Mouse (Mus musculus): ENCODE results near the gene Lmod3. TPM values are rescaled to one million over a fixed set of nuclear protein-coding genes. Genes with fewer than 3 reads are reported as not detected.

Lmod3 gene
- polyA plus RNA-seq, 1 experiment from 2014 or later, result 0.42 TPM

GRCm38 (mm10) chr6:97290687-97291086, 38.1 kb upstream of the Lmod3 start:
- peaks cover 40% of the 10 kb centered on the region for H3K4me1 ChIP-seq
- no peaks in the 10 kb centered on the region for H3K27me3 ChIP-seq
- ATAC-seq (ENCODE audit: borderline replicate concordance, extremely low read depth, low FRiP score, low TSS enrichment), result no peak
- H3K4me3 ChIP-seq, result no peak overlapping the region
- no peak overlapping the region for H3K4me2 ChIP-seq
- H3K9ac ChIP-seq, result no peak overlapping the region
- H3K27ac ChIP-seq, result no peak overlapping the region; the same call in 1 of the 2 replicates
- H3K36me3 ChIP-seq, result peaks cover 18% of the 10 kb centered on the region; the same call in 1 of the 2 replicates
- no peaks in the 10 kb centered on the region for H3K9me3 ChIP-seq
- 48% methylated on average over 3 of the region's 3 CpGs for WGBS

GRCm38 (mm10) chr6:97289838-97290237, 37.3 kb upstream of the Lmod3 start:
- ATAC-seq (ENCODE audit: borderline replicate concordance, extremely low read depth, low FRiP score, low TSS enrichment), result no peak
- Histone ChIP-seq H3K27ac (no peak overlapping the region), H3K36me3 (peaks cover 11% of the 10 kb centered on the region; the same call in 1 of the 2 replicates), H3K27me3 (no peaks in the 10 kb centered on the region), H3K9ac (no peak overlapping the region), H3K4me2 (no peak overlapping the region), H3K4me3 (no peak overlapping the region), H3K4me1 (peaks cover 40% of the 10 kb centered on the region), H3K9me3 (no peaks in the 10 kb centered on the region)
- WGBS, result 87% methylated on average over 4 of the region's 4 CpGs

GRCm38 (mm10) chr6:97289316-97289820, 36.8 kb upstream of the Lmod3 start:
- H3K36me3 ChIP-seq, result peaks cover 11% of the 10 kb centered on the region; the same call in 1 of the 2 replicates

GRCm38 (mm10) chr6:97288047-97288855, 35.7 kb upstream of the Lmod3 start:
- H3K4me3 ChIP-seq, result no peak overlapping the region
- H3K4me2 ChIP-seq, result no peak overlapping the region
- H3K4me1 ChIP-seq, result peaks cover 28% of the 10 kb centered on the region
- H3K9me3 ChIP-seq, result no peaks in the 10 kb centered on the region
- no peaks in the 10 kb centered on the region for H3K27me3 ChIP-seq
- H3K9ac ChIP-seq, result no peak overlapping the region
- 61% methylated on average over 19 of the region's 19 CpGs for WGBS
- peaks cover 11% of the 10 kb centered on the region; the same call in 1 of the 2 replicates for H3K36me3 ChIP-seq
- ATAC-seq (ENCODE audit: borderline replicate concordance, extremely low read depth, low FRiP score, low TSS enrichment), result no peak
- H3K27ac ChIP-seq, result peak overlapping the region; percentile 48; the same call in 1 of the 2 replicates

More at GRCm38 (mm10) chr6:97289316-97289820, 36.8 kb upstream of the Lmod3 start:
- 51% methylated on average over 10 of the region's 10 CpGs for WGBS
- no peak overlapping the region for H3K4me3 ChIP-seq
- ATAC-seq (ENCODE audit: borderline replicate concordance, extremely low read depth, low FRiP score, low TSS enrichment), result no peak
- no peaks in the 10 kb centered on the region for H3K27me3 ChIP-seq
- H3K9ac ChIP-seq, result no peak overlapping the region
- no peak overlapping the region for H3K4me2 ChIP-seq
- H3K9me3 ChIP-seq, result no peaks in the 10 kb centered on the region
- H3K27ac ChIP-seq, result no peak overlapping the region
- H3K4me1 ChIP-seq, result peaks cover 38% of the 10 kb centered on the region

- peaks cover 11% of the 10 kb centered on the region; the same call in 1 of the 2 replicates for H3K36me3 ChIP-seq
- no peaks in the 10 kb centered on the region for H3K9me3 ChIP-seq
- no peak overlapping the region for H3K4me3 ChIP-seq
- WGBS, result 88% methylated on average over 5 of the region's 5 CpGs
- no peak overlapping the region for H3K27ac ChIP-seq
- no peaks in the 10 kb centered on the region for H3K27me3 ChIP-seq
- H3K9ac ChIP-seq, result no peak overlapping the region
- no peak for ATAC-seq (ENCODE audit: borderline replicate concordance, extremely low read depth, low FRiP score, low TSS enrichment)
- H3K4me2 ChIP-seq, result no peak overlapping the region
- H3K4me1 ChIP-seq, result peaks cover 20% of the 10 kb centered on the region
Measured at GRCm38 (mm10) chr6:97286332-97286731, 33.8 kb upstream of the Lmod3 start.

- H3K4me2 ChIP-seq, result no peak overlapping the region
Measured at GRCm38 (mm10) chr6:97283676-97284075, 31.1 kb upstream of the Lmod3 start.

GRCm38 (mm10) chr6:97278878-97279277, 26.3 kb upstream of the Lmod3 start:
- WGBS, result 41% methylated on average over 6 of the region's 6 CpGs
- peaks cover 24% of the 10 kb centered on the region for H3K4me1 ChIP-seq
- H3K9me3 ChIP-seq, result no peaks in the 10 kb centered on the region
- H3K27ac ChIP-seq, result no peak overlapping the region
- no peaks in the 10 kb centered on the region for H3K36me3 ChIP-seq
- H3K4me2 ChIP-seq, result peak overlapping the region; percentile 53; the same call in 1 of the 2 replicates
- H3K4me3 ChIP-seq, result no peak overlapping the region
- H3K27me3 ChIP-seq, result no peaks in the 10 kb centered on the region; the same call in 1 of the 2 replicates
- ATAC-seq (ENCODE audit: borderline replicate concordance, extremely low read depth, low FRiP score, low TSS enrichment), result no peak
- no peak overlapping the region for H3K9ac ChIP-seq

More at GRCm38 (mm10) chr6:97283676-97284075, 31.1 kb upstream of the Lmod3 start:
- ATAC-seq (ENCODE audit: borderline replicate concordance, extremely low read depth, low FRiP score, low TSS enrichment), result no peak
- peaks cover 15% of the 10 kb centered on the region for H3K4me1 ChIP-seq
- WGBS, result 92% methylated on average over 1 of the region's 1 CpGs
- no peak overlapping the region for H3K9ac ChIP-seq
- H3K36me3 ChIP-seq, result peaks cover 11% of the 10 kb centered on the region; the same call in 1 of the 2 replicates
- no peaks in the 10 kb centered on the region for H3K9me3 ChIP-seq
- no peak overlapping the region for H3K27ac ChIP-seq
- H3K4me3 ChIP-seq, result no peak overlapping the region
- no peaks in the 10 kb centered on the region for H3K27me3 ChIP-seq

- 5% methylated on average over 19 of the region's 19 CpGs for WGBS
- peak; percentile 68; the same call in 1 of the 2 replicates for ATAC-seq (ENCODE audit: borderline replicate concordance, extremely low read depth, low FRiP score, low TSS enrichment)
- H3K9me3 ChIP-seq, result no peaks in the 10 kb centered on the region
- peak overlapping the region; percentile 53 for H3K4me2 ChIP-seq
- H3K27ac ChIP-seq, result peak overlapping the region; percentile 34; the same call in 1 of the 2 replicates
- H3K9ac ChIP-seq, result no peak overlapping the region
- H3K27me3 ChIP-seq, result no peaks in the 10 kb centered on the region; the same call in 1 of the 2 replicates
- peak overlapping the region; percentile 18 for H3K4me3 ChIP-seq
- H3K4me1 ChIP-seq, result peaks cover 28% of the 10 kb centered on the region
- H3K36me3 ChIP-seq, result no peaks in the 10 kb centered on the region
Measured at GRCm38 (mm10) chr6:97278014-97278787, 25.6 kb upstream of the Lmod3 start.

- WGBS, result 45% methylated on average over 5 of the region's 5 CpGs
- Histone ChIP-seq H3K4me1 (peaks cover 36% of the 10 kb centered on the region), H3K9ac (no peak overlapping the region), H3K9me3 (no peaks in the 10 kb centered on the region), H3K4me3 (no peak overlapping the region), H3K4me2 (no peak overlapping the region), H3K27ac (no peak overlapping the region), H3K36me3 (no peaks in the 10 kb centered on the region), H3K27me3 (no peaks in the 10 kb centered on the region; the same call in 1 of the 2 replicates)
- ATAC-seq (ENCODE audit: borderline replicate concordance, extremely low read depth, low FRiP score, low TSS enrichment), result no peak
Measured at GRCm38 (mm10) chr6:97276890-97277497, 24.4 kb upstream of the Lmod3 start.

GRCm38 (mm10) chr6:97276366-97276765, 23.8 kb upstream of the Lmod3 start:
- H3K9me3 ChIP-seq, result no peaks in the 10 kb centered on the region
- H3K27ac ChIP-seq, result no peak overlapping the region
- H3K4me2 ChIP-seq, result no peak overlapping the region
- no peaks in the 10 kb centered on the region; the same call in 1 of the 2 replicates for H3K27me3 ChIP-seq
- H3K4me1 ChIP-seq, result peaks cover 36% of the 10 kb centered on the region
- WGBS, result 37% methylated on average over 4 of the region's 4 CpGs
- no peak for ATAC-seq (ENCODE audit: borderline replicate concordance, extremely low read depth, low FRiP score, low TSS enrichment)
- no peak overlapping the region for H3K4me3 ChIP-seq
- H3K36me3 ChIP-seq, result no peaks in the 10 kb centered on the region
- H3K9ac ChIP-seq, result no peak overlapping the region

GRCm38 (mm10) chr6:97275760-97276159, 23.2 kb upstream of the Lmod3 start:
- Histone ChIP-seq H3K27ac (no peak overlapping the region), H3K9ac (no peak overlapping the region), H3K9me3 (no peaks in the 10 kb centered on the region), H3K36me3 (no peaks in the 10 kb centered on the region), H3K4me2 (no peak overlapping the region), H3K27me3 (no peaks in the 10 kb centered on the region; the same call in 1 of the 2 replicates), H3K4me3 (no peak overlapping the region), H3K4me1 (peaks cover 36% of the 10 kb centered on the region)
- ATAC-seq (ENCODE audit: borderline replicate concordance, extremely low read depth, low FRiP score, low TSS enrichment), result no peak
- 55% methylated on average over 4 of the region's 4 CpGs for WGBS

All from lung, embryonic 15.5 days (tissue).